Mouse (Mus musculus) frontal cortex, postnatal 10 days (tissue): ENCODE results near the gene Cmip.
"Not testable (repeated sequence)": the region's sequence is repeated elsewhere in the genome, so short reads cannot be mapped to it uniquely, and the experiment has no call there.

Source experiments
- DNase-seq, 2 experiments: peaks; one replicate each; pipeline ENCODE4 v3.0.0; 2022; ENCODE audit warnings: low spot score in 2 of 2, mixed read lengths in 1 of 2

Gene Cmip

GRCm38 (mm10) chr8:117417830-117418229 is 161.0 kb downstream of the Cmip start:
- DNase-seq, result no peak

- no peak for DNase-seq
Observed at GRCm38 (mm10) chr8:117420841-117421534, 164.1 kb downstream of the Cmip start.

- DNase-seq, result no peak
Observed at GRCm38 (mm10) chr8:117421838-117422237, 165.0 kb downstream of the Cmip start.

GRCm38 (mm10) chr8:117422343-117422742 is 165.5 kb downstream of the Cmip start:
- DNase-seq, result no peak

- DNase-seq, result peak; percentile 69 to 80
Observed at GRCm38 (mm10) chr8:117423029-117423428, 166.2 kb downstream of the Cmip start.

GRCm38 (mm10) chr8:117427816-117428215 is 171.0 kb downstream of the Cmip start:
- DNase-seq, result not testable (repeated sequence)

GRCm38 (mm10) chr8:117428524-117429162 is 171.8 kb downstream of the Cmip start:
- DNase-seq, result no peak

- DNase-seq, result no peak
Observed at GRCm38 (mm10) chr8:117430624-117431023, 173.8 kb downstream of the Cmip start.

GRCm38 (mm10) chr8:117431554-117431953 is 174.7 kb downstream of the Cmip start:
- no peak for DNase-seq

- DNase-seq, result no peak
Observed at GRCm38 (mm10) chr8:117432111-117432510, 175.2 kb downstream of the Cmip start.

- DNase-seq, result no peak
Observed at GRCm38 (mm10) chr8:117433968-117434367, 177.1 kb downstream of the Cmip start.

- no peak for DNase-seq
Observed at GRCm38 (mm10) chr8:117436786-117437185, 179.9 kb downstream of the Cmip start.

- DNase-seq, result no peak
Observed at GRCm38 (mm10) chr8:117437616-117438015, 180.8 kb downstream of the Cmip start.

- no peak for DNase-seq
Observed at GRCm38 (mm10) chr8:117440317-117440716, 183.5 kb downstream of the Cmip start.

GRCm38 (mm10) chr8:117440759-117441158 is 183.9 kb downstream of the Cmip start:
- DNase-seq, result no peak

- DNase-seq, result no peak
Observed at GRCm38 (mm10) chr8:117445507-117445906, 188.6 kb downstream of the Cmip start.

- no peak for DNase-seq
Observed at GRCm38 (mm10) chr8:117446344-117446997, 189.6 kb downstream of the Cmip start.

- peak; percentile 35 to 64 for DNase-seq
Observed at GRCm38 (mm10) chr8:117451072-117451471, 194.2 kb downstream of the Cmip start.

GRCm38 (mm10) chr8:117453974-117454373 is 197.1 kb downstream of the Cmip start:
- no peak for DNase-seq

GRCm38 (mm10) chr8:117454516-117455116 is 197.8 kb downstream of the Cmip start:
- DNase-seq, result no peak

GRCm38 (mm10) chr8:117455701-117456100 is 198.8 kb downstream of the Cmip start:
- no peak for DNase-seq

GRCm38 (mm10) chr8:117458440-117458839 is 201.6 kb downstream of the Cmip start:
- DNase-seq, result no peak
